Mouse (Mus musculus) limb, embryonic 14.5 days (tissue): ENCODE data around the gene Ugdh. TPM values are rescaled to one million over a fixed set of nuclear protein-coding genes. Genes with fewer than 3 reads are reported as not detected.

ENCODE experiments used
- ATAC-seq: fragments of 200-750 bp; cut with Nextera tagmentation; 2 replicates; pipeline ENCODE4 v1.8.0; 2017; ENCODE audit warnings: low read depth, moderate number of reproducible peaks, moderate TSS enrichment; ENCODE audit not compliant: low FRiP score
- DNase-seq: peaks from one replicate; pipeline ENCODE4 v3.0.0-alpha.2; 2015; ENCODE audit warnings: low spot score
- H3K27ac ChIP-seq: fragments of 300-500 bp; sonication (generic); replicated peaks from 2 replicates; pipeline ENCODE4 v1.5.1; 2014; ENCODE audit warnings: low read depth, mild to moderate bottlenecking, low read length, moderate library complexity, mixed read lengths
- H3K27me3 ChIP-seq: fragments of 300-500 bp; sonication (generic); 2 replicates; pipeline ENCODE4 v1.6.1; 2014; ENCODE audit warnings: low read length, mixed read lengths; ENCODE audit not compliant: control insufficient read depth, insufficient read depth
- H3K36me3 ChIP-seq: fragments of 300-500 bp; sonication (generic); 2 replicates; pipeline ENCODE4 v1.6.1; 2014; ENCODE audit warnings: mild to moderate bottlenecking, low read length, moderate library complexity, mixed read lengths; ENCODE audit not compliant: control insufficient read depth, insufficient read depth
- H3K4me1 ChIP-seq: fragments of 300-500 bp; sonication (generic); 2 replicates; pipeline ENCODE4 v1.6.1; 2014; ENCODE audit warnings: antibody characterized with exemption, low read length, mixed read lengths; ENCODE audit not compliant: control insufficient read depth, insufficient read depth
- H3K4me2 ChIP-seq: fragments of 300-500 bp; sonication (generic); replicated peaks from 2 replicates; pipeline ENCODE4 v1.6.1; 2014; ENCODE audit warnings: low read depth, mild to moderate bottlenecking, low read length, moderate library complexity; ENCODE audit not compliant: severe bottlenecking
- H3K4me3 ChIP-seq: fragments of 300-500 bp; sonication (generic); replicated peaks from 2 replicates; pipeline ENCODE4 v1.5.1; 2014; ENCODE audit warnings: low read length
- H3K9ac ChIP-seq: fragments of 300-500 bp; sonication (generic); 2 replicates; pipeline ENCODE4 v1.6.1; 2014; ENCODE audit warnings: mild to moderate bottlenecking, low read depth, low read length, moderate library complexity; ENCODE audit not compliant: severe bottlenecking
- H3K9me3 ChIP-seq: fragments of 300-500 bp; sonication (generic); 2 replicates; pipeline ENCODE4 v1.6.1; 2016; ENCODE audit warnings: low read length; ENCODE audit not compliant: control insufficient read depth
- POLR2A ChIP-seq: fragments of 200-500 bp; IDR thresholded peaks from 2 replicates; pipeline ENCODE4 v1.8.0; 2012; ENCODE audit warnings: inconsistent platforms, mild to moderate bottlenecking, moderate library complexity, borderline replicate concordance; ENCODE audit not compliant: insufficient read depth, insufficient read length; ENCODE audit errors: extremely low read depth
- WGBS: fragments of 180-500 bp; shearing (Covaris S2); extraction: QIAGEN DNeasy Blood & Tissue Kit; methylation state at CpG from one replicate; pipeline ENCODE4 v1.1.7; 2014; 5-methylcytosine and 5-hydroxymethylcytosine counted together
- polyA plus RNA-seq, 2 experiments: library from polyadenylated mRNA; depleted of rRNA in 1 of 2; stranded (reverse) in 1 of 2; unstranded in 1 of 2; fragments of >200 nt; fragmentation: Nextera tagmentation in 1 of 2; extraction: Ambion mirVana in 1 of 2; gene quantifications; 2 replicates each; pipeline versions ENCODE4 v1.2.1 to v1.2.3; 2012 to 2014

The Ugdh gene
- polyA plus RNA-seq, 2 experiments: 98.8 to 127 TPM

DNA sequence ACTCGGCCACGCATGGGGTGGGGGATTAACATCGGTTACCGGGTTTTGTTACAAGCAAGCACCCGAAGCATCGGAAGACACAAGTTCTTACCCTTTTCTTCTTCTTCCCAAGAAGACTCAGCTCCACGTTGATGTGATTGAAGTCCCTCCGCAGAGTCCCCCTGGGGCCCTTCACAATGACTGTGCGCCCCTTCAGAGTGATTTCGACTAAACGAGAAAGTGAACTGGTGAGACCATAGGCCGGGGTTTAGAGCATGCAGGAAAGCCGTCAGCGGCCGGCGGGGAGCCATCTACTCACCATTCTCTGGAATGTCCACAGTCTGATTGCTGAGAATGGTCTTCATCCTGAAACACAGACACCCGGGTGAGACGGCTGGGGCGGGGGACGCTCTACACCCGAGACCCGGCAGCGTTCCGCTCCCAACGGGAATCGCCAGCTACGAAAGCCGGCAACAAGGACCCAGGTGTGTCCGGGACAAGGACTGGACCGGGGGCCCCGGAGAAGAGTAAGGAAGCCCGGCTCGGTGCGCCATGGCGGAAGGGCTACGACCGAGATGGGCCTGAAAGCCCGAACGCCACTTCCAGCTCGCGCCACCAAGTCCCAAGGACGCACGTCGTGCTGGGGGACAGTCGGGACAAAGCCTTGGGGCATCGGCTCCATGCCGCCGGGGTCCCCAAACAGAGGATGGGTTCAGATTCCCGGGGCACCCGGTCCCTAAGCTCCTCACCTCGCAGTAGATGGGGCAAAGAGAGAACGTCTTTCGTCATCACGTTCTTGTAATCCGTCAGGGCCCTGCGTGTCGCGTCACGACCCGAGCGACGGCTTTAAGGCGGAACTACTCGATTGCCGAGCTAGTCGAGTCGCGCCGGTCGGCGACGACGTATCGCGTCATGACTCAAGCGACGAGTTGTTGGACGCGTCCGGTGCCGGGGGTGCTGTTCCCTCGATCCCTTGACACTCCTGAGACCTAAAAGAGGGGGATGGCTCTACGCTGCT, 44.8 kb downstream of the Ugdh start, which contains the start of the genes Rpl9 and Lias:
Gene Rpl9 (minus strand): TSS at position 797 of the 997 bp plus-strand sequence.
Gene Lias (plus strand): TSS at position 850 of the 997 bp plus-strand sequence.
- no peaks in the 10 kb centered on the region for H3K9me3 ChIP-seq
- H3K4me2 ChIP-seq: peak within 1 kb of the TSS; percentile 86
- no peaks in the 10 kb centered on the region for H3K27me3 ChIP-seq
- DNase-seq (peak; percentile 98), ATAC-seq (peak; percentile 95)
- peak within 1 kb of the TSS; percentile 99 for H3K4me3 ChIP-seq
- peak within 1 kb of the TSS; percentile 99 for H3K9ac ChIP-seq
- peak; percentile 79; the same call in 1 of the 2 replicates for TF ChIP-seq POLR2A
- peaks cover 15% of the 10 kb centered on the region for H3K4me1 ChIP-seq
- H3K36me3 ChIP-seq: peaks cover 45% of the 10 kb centered on the region
- WGBS: under 1% methylated on average over 83 of the region's 83 CpGs
- H3K27ac ChIP-seq: peak within 1 kb of the TSS; percentile 90

DNA sequence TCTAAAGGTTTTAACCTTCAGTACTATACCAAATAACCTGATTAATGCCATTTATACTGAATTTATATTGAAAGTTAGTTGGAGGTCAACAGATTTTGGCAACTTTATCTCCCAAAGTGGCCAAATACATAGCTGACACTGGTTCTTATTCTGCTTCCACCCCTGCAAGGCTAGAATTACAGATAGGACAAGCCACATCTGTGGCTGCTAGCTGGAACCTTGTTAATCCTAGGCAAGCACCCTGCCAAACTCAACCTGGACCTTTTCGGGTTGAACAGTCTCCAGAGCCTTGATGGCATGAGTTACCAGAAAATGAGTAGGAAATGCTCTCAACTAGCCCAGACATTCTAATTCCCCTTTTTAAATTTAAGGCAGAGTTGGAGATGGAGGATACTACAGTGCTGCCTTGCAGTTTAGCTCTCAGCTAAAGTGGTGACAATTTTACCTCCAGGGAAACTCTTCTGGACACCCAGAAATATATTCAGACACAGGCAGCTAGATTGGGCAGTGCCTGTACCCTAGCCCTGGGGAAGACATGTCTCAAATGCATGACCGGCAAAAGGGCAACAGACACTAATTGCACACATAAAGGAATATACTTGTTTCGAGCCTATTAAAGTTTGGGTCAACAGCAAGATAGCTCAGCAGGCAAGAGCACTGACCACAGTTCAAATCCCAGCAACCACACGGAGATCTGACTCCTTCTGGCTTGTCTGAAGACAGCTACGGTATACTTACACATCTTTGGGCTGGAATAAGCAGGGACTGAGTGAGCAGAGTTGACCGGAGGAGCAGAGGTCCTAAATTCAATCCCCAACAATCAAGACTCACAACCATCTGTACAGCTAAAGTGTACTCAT, 48.5 kb downstream of the Ugdh start:
- Histone ChIP-seq H3K27ac (no peak overlapping the region), H3K36me3 (peaks cover 34% of the 10 kb centered on the region), H3K4me2 (no peak overlapping the region), H3K9ac (no peak overlapping the region), H3K27me3 (no peaks in the 10 kb centered on the region), H3K4me1 (peaks cover 14% of the 10 kb centered on the region), H3K9me3 (no peaks in the 10 kb centered on the region), H3K4me3 (no peak overlapping the region)
- 77% methylated on average over 6 of the region's 6 CpGs for whole genome bisulfite sequencing
- no peak for ATAC-seq
- TF ChIP-seq POLR2A: no peak
- DNase-seq: no peak

DNA sequence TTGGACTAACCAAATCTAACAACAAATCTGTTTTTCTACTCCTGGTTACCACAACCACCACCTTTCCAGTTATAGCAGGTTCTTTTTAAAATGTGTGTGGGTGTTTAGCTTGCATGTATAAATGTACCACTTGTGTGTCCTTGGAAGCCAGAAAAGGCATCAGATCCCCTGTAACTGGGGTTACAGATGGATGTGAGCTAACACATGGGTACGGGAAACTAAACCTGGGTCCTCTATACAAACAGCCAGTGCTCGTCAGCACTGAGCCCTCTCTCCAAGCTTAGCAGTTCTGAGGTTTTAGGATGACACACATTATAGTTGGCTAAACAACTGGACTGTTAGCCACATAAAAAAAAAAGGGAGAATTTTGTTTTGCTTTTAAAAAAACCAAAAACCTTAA, 50.0 kb downstream of the Ugdh start:
- WGBS: 73% methylated on average over 2 of the region's 2 CpGs
- H3K27ac ChIP-seq: no peak overlapping the region
- no peak for TF ChIP-seq POLR2A

DNA sequence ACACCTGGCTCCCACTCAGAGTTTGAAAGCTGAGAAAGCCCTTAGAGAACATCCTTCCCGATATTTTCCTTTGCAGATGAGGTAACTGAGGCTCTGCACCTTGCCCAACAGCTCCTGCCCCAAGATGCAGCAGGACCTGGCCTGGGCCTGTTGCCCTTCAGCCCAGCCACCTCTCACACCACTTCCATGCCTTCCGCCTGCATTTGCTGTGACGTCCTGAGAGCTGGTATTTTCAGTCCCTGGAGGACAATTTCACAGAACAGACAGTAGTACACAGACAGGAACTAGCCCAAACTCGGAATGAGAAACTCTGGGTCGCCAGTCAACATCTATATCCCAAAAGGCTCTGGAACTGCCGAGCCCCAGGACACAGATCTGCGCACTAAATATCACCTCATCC, 61.0 kb downstream of the Ugdh start:
- WGBS: 76% methylated on average over 7 of the region's 7 CpGs
- TF ChIP-seq POLR2A: no peak

More for the DNA sequence above, 50.0 kb downstream of the Ugdh start:
- ATAC-seq: no peak
- no peaks in the 10 kb centered on the region for H3K9me3 ChIP-seq
- no peak overlapping the region for H3K4me3 ChIP-seq
- no peak overlapping the region for H3K4me2 ChIP-seq
- H3K9ac ChIP-seq: no peak overlapping the region
- H3K36me3 ChIP-seq: peaks cover 34% of the 10 kb centered on the region
- no peak for DNase-seq
- peaks cover 11% of the 10 kb centered on the region for H3K4me1 ChIP-seq
- H3K27me3 ChIP-seq: no peaks in the 10 kb centered on the region

DNA sequence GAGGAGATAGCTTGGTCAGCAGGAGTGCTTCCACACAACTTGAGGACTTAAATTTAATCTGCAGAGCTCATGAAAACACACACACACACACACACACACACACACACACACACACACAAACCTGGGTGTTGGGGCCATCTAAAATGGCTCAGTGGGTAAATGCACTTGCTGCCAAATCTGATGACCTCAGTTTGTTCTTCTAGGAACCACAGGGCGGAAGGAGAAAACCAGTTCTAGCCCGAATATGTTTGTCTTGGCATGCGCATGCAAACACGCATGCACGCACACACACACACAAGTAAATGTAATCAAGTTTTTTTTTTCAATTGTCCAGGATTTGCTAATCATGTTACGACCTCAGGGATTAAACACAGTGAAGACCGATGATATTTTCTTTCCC, 64.2 kb downstream of the Ugdh start:
- WGBS: 90% methylated on average over 7 of the region's 7 CpGs

More for the DNA sequence above, 61.0 kb downstream of the Ugdh start:
- Histone ChIP-seq H3K36me3 (no peaks in the 10 kb centered on the region), H3K4me2 (no peak overlapping the region), H3K27ac (no peak overlapping the region), H3K4me1 (no peaks in the 10 kb centered on the region), H3K9me3 (no peaks in the 10 kb centered on the region), H3K27me3 (no peaks in the 10 kb centered on the region), H3K4me3 (no peak overlapping the region), H3K9ac (no peak overlapping the region)
- ATAC-seq (no peak), DNase-seq (no peak)

More for the DNA sequence above, 64.2 kb downstream of the Ugdh start:
- H3K4me1 ChIP-seq: no peaks in the 10 kb centered on the region
- no peak overlapping the region for H3K4me2 ChIP-seq
- H3K4me3 ChIP-seq: no peak overlapping the region
- no peaks in the 10 kb centered on the region for H3K36me3 ChIP-seq
- H3K9me3 ChIP-seq: no peaks in the 10 kb centered on the region
- H3K27ac ChIP-seq: no peak overlapping the region
- no peak overlapping the region for H3K9ac ChIP-seq
- DNase-seq (no peak), ATAC-seq (no peak)
- no peaks in the 10 kb centered on the region for H3K27me3 ChIP-seq
- TF ChIP-seq POLR2A: no peak
